Mouse (Mus musculus) midbrain, embryonic 13.5 days (tissue): ENCODE data around the gene Gm9844. TPM values are rescaled to one million over a fixed set of nuclear protein-coding genes. Genes with fewer than 3 reads are reported as not detected.
A peak's percentile ranks its signal among the peaks of the same experiment; 100 is the strongest.

ENCODE experiments used
- ATAC-seq: fragments of 200-750 bp; cut with Nextera tagmentation; 2 replicates; pipeline ENCODE4 v1.8.0; 2017; ENCODE audit warnings: mild to moderate bottlenecking, moderate TSS enrichment, moderate library complexity
- H3K27ac ChIP-seq: fragments of 300-500 bp; sonication (generic); 2 replicates; pipeline ENCODE4 v1.5.1; 2015; ENCODE audit warnings: inconsistent platforms, mild to moderate bottlenecking, moderate library complexity
- H3K27me3 ChIP-seq: fragments of 300-500 bp; sonication (generic); 2 replicates; pipeline ENCODE4 v1.6.1; 2015; ENCODE audit warnings: mild to moderate bottlenecking, inconsistent platforms
- H3K36me3 ChIP-seq: fragments of 300-500 bp; sonication (generic); 2 replicates; pipeline ENCODE4 v1.6.1; 2015; ENCODE audit warnings: mild to moderate bottlenecking, inconsistent platforms
- H3K4me1 ChIP-seq: fragments of 300-500 bp; sonication (generic); replicated peaks from 2 replicates; pipeline ENCODE4 v1.6.1; 2015; ENCODE audit warnings: inconsistent platforms
- H3K4me2 ChIP-seq: fragments of 300-500 bp; sonication (generic); replicated peaks from 2 replicates; pipeline ENCODE4 v1.6.1; 2015; ENCODE audit warnings: moderate library complexity, mild to moderate bottlenecking, inconsistent platforms
- H3K4me3 ChIP-seq: fragments of 300-500 bp; sonication (generic); replicated peaks from 2 replicates; pipeline ENCODE4 v1.5.1; 2015; ENCODE audit warnings: mild to moderate bottlenecking, inconsistent platforms
- H3K9ac ChIP-seq: fragments of 300-500 bp; sonication (generic); replicated peaks from 2 replicates; pipeline ENCODE4 v1.6.1; 2015; ENCODE audit warnings: mild to moderate bottlenecking, inconsistent platforms
- H3K9me3 ChIP-seq: fragments of 300-500 bp; sonication (generic); 2 replicates; pipeline ENCODE4 v1.6.1; 2016; ENCODE audit warnings: mild to moderate bottlenecking, inconsistent platforms
- WGBS: fragments of 180-500 bp; shearing (Covaris S2); methylation state at CpG from one replicate; pipeline ENCODE4 v1.1.7; 2015; 5-methylcytosine and 5-hydroxymethylcytosine counted together
- polyA plus RNA-seq: library from polyadenylated mRNA; unstranded; fragments of >200 nt; fragmentation: Nextera tagmentation; extraction: Ambion mirVana; gene quantifications from 2 replicates; pipeline ENCODE4 v1.2.1, GENCODE M21; 2015

Gm9844 gene
- polyA plus RNA-seq, 1 experiment from 2014 or later, result 28.4 TPM

DNA sequence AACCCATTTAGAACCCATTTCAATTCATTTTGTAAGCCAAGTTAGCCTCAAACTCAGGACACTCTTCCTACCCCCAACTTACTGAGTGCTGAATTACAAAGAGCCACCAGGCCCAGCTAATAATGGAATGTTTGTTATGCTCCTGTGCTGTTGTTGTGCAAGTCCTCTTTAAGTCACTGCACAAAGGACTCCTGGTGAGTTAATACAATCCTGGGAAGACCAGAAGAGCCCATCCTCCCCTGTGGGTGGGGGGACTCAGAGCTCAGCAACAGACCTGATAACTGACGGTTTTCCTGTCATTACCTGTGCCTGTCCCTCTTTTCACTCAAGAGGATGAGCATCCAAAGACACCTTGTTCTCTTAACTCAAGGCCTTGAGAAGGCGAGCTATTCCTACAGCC, 17.6 kb downstream of the Gm9844 start:
- Histone ChIP-seq H3K27ac (no peak overlapping the region), H3K27me3 (no peaks in the 10 kb centered on the region), H3K4me2 (no peak overlapping the region), H3K9me3 (no peaks in the 10 kb centered on the region), H3K4me3 (no peak overlapping the region), H3K9ac (no peak overlapping the region), H3K36me3 (no peaks in the 10 kb centered on the region), H3K4me1 (0 out of 2 replicates have a peak, but pooled peaks cover 3% of the 10 kb centered on the region)
- 11% methylated on average over 2 of the region's 2 CpGs for WGBS
- no peak for ATAC-seq

DNA sequence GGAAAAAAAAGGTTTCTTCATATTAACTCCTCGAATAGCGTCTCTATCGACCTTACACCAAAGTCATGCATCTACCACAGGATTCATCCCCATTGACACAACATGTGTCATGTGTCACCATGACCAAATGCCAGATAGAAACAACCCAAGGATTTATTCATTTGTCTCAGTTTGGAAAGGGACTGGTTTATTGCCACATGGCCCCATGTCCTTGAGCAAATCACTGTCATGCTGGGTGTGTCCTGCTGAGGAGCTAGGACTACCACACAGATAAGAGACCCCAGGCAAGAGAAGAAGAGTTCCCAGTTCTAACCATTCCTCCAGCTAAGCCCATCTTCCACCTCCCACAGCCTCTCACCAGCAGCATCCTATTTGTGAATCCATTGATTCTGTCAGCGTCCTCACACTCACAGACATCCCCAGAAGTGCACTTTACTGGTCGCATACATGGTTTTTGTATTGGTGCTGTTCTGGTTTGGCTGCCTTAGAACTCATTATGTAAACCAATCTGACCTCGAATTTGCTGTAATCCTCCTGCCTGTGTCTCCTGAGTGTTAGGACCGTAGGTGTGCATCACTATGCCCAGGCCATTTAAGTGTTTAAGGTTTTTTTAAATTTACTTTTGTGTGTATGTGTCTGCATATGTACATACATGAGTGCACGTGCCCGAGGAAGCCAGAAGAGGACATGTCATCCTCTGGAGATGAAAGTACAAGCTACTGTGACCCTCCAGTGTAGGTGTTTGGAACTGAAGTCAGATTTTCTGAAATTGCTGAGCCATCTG, 20.6 kb downstream of the Gm9844 start:
- Histone ChIP-seq H3K36me3 (peaks cover 20% of the 10 kb centered on the region), H3K9ac (no peak overlapping the region), H3K27me3 (no peaks in the 10 kb centered on the region), H3K27ac (no peak overlapping the region), H3K4me2 (no peak overlapping the region), H3K9me3 (no peaks in the 10 kb centered on the region), H3K4me1 (peaks cover 30% of the 10 kb centered on the region), H3K4me3 (no peak overlapping the region)
- no peak for ATAC-seq
- WGBS, result 95% methylated on average over 9 of the region's 9 CpGs

DNA sequence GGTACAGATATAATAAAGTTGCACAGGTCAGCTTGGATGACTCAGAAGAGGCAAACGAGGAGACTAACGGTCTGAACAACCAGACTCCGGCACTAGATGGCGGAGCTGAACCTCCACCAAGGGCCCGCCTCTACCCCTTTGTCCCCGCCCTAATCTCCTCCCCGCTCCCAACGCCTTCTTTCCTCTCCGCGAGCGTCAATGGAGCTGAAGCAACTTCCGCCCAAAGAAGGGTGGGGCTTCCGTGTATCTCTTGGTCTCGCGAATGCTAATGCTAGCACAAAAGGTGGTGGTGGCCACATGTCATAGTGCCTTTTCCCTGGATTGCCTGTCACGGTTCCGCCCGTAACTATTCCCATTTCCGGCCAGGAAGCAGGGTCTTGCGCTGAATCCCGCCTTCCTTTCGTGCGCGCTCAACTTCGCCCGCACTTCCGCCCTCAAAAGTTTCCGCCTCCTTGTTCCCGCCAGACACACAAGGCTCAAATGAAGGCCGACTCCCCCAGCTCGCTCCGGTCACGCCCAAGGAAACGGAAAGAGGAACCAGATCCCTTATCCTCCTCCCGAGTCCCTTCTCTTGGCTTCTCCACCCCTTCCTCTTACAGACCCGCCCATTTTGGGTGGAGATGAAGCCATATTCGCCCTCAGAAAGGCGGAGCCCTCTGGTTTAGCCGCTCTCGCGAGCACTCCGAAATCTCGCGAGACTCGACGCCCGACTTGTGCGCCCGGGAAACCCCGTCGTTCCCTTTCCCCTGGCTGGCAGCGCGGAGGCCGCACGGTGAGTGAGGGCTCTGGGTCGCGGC, 22.1 kb downstream of the Gm9844 start, which contains the start of gene Rps19:
Gene Rps19, plus strand, starts transcription at position 476 of the 797 bp plus-strand sequence.
- no peaks in the 10 kb centered on the region for H3K9me3 ChIP-seq
- peak within 1 kb of the TSS; percentile 97 for H3K4me3 ChIP-seq
- peak within 1 kb of the TSS; percentile 100 for H3K9ac ChIP-seq
- peak within 1 kb of the TSS; percentile 92 for H3K4me2 ChIP-seq
- H3K27me3 ChIP-seq, result no peaks in the 10 kb centered on the region
- peak; percentile 94 for ATAC-seq
- peaks cover 35% of the 10 kb centered on the region for H3K36me3 ChIP-seq
- H3K27ac ChIP-seq, result peak within 1 kb of the TSS; percentile 82
- under 1% methylated on average over 55 of the region's 57 CpGs for WGBS
- H3K4me1 ChIP-seq, result peaks cover 33% of the 10 kb centered on the region

DNA sequence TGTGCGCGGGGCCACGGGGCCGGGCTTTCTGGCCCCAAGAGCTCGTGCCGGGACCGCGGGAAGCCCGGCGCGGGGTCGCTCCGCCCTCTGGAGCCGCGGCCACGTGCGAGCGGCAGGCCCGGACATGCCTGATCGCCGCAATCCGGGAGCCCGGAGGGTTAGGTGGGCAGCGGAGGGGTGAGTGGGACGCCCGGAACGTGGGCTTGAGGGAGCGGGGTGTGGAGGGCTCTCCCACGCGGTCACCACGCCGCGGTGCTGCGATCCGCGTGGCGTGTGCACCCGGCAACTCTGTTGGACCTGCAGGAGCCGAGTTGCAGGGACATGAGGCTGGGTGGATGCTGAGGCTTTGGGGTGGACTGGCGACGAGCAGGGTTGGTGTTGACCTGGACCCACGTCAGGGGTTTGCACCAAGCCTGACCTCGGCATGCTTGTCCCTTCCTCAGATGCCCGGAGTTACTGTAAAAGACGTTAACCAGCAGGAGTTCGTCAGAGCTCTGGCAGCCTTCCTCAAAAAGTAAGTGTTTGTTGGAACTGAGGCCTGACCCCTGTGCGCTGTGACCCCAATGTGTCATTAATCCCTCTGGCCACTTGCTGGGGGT, 22.8 kb downstream of the Gm9844 start:
- peaks cover 42% of the 10 kb centered on the region for H3K36me3 ChIP-seq
- peak overlapping the region; percentile 97 for H3K4me3 ChIP-seq
- no peak; the same call in 1 of the 2 replicates for ATAC-seq
- no peaks in the 10 kb centered on the region for H3K9me3 ChIP-seq
- under 1% methylated on average over 47 of the region's 47 CpGs for WGBS
- peak overlapping the region; percentile 92 for H3K4me2 ChIP-seq
- H3K9ac ChIP-seq, result peak overlapping the region; percentile 100
- H3K27me3 ChIP-seq, result no peaks in the 10 kb centered on the region
- H3K27ac ChIP-seq, result peak overlapping the region; percentile 82
- H3K4me1 ChIP-seq, result peaks cover 31% of the 10 kb centered on the region

DNA sequence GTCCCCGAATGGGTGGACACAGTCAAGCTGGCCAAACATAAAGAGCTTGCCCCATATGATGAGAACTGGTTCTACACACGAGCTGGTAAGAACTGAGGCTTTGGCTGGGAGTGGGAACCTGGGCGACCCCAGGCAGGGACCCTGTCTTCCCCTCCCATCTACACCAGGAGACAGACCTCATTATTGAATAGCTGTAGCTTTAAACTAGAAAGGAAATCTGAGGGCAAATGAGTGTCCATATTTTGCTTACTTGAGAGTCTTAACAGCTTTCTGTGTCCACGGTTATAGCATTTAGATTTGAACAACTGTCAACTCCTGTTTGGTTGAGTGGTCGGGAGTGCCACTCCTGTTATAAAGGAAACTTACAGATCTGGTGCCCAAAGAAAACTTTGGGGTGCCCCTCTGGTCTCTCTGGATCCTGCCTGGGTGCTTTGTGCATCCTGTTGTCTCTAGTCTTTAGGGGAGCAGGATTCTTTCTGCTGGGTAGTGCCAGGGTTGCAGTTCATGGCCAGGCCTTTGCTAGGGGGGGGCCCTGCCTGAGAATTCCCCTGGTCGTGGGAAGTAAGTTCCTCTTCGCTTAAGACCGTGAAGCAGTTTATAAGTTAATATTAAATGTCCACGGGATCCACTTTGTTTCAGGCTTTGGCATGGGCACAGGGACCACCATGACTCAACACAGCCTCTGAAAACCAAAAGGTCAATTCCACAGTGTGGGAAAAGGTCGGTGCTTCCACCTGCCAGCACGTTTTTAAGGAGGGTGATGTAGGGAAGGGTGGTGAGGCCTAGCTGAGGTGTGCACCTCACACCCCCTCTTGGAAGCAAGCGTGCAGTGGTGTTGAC, 23.7 kb downstream of the Gm9844 start:
- peak overlapping the region; percentile 97 for H3K4me3 ChIP-seq
- H3K27ac ChIP-seq, result no peak overlapping the region
- no peaks in the 10 kb centered on the region for H3K27me3 ChIP-seq
- no peak for ATAC-seq
- H3K4me1 ChIP-seq, result peaks cover 31% of the 10 kb centered on the region
- H3K4me2 ChIP-seq, result peak overlapping the region; percentile 92
- WGBS, result 52% methylated on average over 12 of the region's 12 CpGs
- H3K9me3 ChIP-seq, result no peaks in the 10 kb centered on the region
- peaks cover 48% of the 10 kb centered on the region for H3K36me3 ChIP-seq
- H3K9ac ChIP-seq, result peak overlapping the region; percentile 100

DNA sequence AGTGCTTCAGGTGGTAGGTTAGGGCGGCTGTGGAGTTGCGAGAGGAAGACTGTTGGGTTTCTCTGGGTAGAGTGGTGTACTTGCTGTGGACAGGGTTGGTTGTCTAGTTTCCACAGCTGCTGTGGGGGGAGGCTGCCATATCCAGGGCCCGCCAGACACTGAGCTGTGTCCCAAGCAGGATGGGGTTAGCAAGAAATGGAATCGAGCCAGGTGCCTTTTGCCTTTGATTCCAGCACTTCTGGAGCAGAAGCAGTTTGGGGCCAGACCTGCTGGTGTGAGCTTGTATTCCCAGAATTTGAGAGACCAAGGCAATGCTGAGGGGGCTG, 24.3 kb downstream of the Gm9844 start:
- H3K4me2 ChIP-seq, result peak overlapping the region; percentile 92
- peaks cover 31% of the 10 kb centered on the region for H3K4me1 ChIP-seq
- no peak for ATAC-seq
- H3K27ac ChIP-seq, result no peak overlapping the region
- peak overlapping the region; percentile 100 for H3K9ac ChIP-seq
- H3K9me3 ChIP-seq, result no peaks in the 10 kb centered on the region
- no peaks in the 10 kb centered on the region for H3K27me3 ChIP-seq
- WGBS, result 79% methylated on average over 4 of the region's 4 CpGs
- H3K4me3 ChIP-seq, result peak overlapping the region; percentile 97
- H3K36me3 ChIP-seq, result peaks cover 52% of the 10 kb centered on the region

DNA sequence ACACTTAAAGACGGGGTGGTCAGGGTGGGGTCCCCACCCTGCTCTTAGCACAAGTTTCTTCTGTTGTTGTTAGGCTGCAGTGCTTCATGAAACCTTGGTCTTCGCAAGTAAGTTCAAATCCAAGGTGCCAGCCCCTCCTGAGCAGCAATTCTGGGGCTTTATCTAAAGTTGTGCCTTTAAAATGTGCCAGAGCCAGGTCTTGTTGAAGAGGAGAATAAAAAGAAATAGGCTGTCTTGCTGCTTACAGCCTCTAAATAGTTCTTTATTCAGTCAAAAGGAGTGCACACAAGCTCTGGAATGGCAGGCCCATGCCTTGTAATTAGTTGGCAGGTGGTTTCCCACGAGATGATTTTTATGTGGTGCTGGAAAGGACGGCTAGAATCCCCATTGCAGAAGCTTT, 25.1 kb downstream of the Gm9844 start:
- H3K4me1 ChIP-seq, result peaks cover 31% of the 10 kb centered on the region
- H3K36me3 ChIP-seq, result peaks cover 54% of the 10 kb centered on the region
- H3K27me3 ChIP-seq, result no peaks in the 10 kb centered on the region
- no peak overlapping the region for H3K4me3 ChIP-seq
- H3K9ac ChIP-seq, result peak overlapping the region; percentile 100
- no peak overlapping the region for H3K27ac ChIP-seq
- H3K9me3 ChIP-seq, result no peaks in the 10 kb centered on the region
- no peak overlapping the region for H3K4me2 ChIP-seq
- ATAC-seq, result no peak
- WGBS, result 85% methylated on average over 4 of the region's 4 CpGs

DNA sequence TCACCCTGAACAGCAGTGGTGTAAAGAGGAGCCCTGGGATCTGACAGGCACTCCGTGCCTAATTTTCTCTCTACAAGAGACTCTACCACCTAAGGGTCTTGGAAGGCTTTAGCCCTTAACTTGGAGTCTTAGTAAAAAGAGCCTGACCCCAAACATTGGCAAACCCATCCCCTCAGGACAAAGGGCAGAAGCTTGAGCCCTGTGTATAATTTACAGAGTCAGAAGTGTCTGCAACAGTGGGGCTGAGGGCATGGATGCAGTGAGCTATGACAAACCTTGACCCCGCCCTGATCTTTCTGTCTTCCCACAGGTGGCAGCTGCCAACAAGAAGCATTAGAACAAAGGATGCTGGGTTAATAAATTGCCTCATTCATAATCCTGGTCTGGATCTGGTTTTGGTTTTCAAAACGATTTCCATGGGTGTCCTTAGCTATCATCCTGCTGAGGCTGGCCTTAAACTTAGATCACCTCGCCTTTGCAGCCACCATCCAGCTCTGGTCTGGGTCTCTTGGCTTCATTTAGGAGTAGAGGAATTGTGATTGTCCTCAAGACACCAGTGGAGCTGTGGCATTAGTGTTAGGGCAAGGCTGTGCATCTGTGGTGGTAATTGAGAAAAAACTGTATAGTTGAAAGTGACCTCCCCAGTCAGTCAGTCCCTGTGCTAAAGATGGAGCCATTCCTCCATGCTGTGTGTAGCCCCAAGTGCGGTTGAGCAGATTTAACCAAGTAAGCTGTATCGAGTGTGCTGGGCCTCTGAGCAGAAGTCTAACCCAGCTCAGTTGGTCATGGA, 27.6 kb downstream of the Gm9844 start:
- no peak overlapping the region for H3K9ac ChIP-seq
- no peak overlapping the region for H3K4me3 ChIP-seq
- 0 out of 2 replicates have a peak, but pooled peaks have one; percentile 5 for ATAC-seq
- no peak overlapping the region for H3K4me2 ChIP-seq
- no peaks in the 10 kb centered on the region for H3K9me3 ChIP-seq
- no peaks in the 10 kb centered on the region for H3K27me3 ChIP-seq
- 77% methylated on average over 6 of the region's 6 CpGs for WGBS
- peaks cover 54% of the 10 kb centered on the region for H3K36me3 ChIP-seq
- H3K4me1 ChIP-seq, result peaks cover 31% of the 10 kb centered on the region
- peak overlapping the region; percentile 21; the same call in 1 of the 2 replicates for H3K27ac ChIP-seq

DNA sequence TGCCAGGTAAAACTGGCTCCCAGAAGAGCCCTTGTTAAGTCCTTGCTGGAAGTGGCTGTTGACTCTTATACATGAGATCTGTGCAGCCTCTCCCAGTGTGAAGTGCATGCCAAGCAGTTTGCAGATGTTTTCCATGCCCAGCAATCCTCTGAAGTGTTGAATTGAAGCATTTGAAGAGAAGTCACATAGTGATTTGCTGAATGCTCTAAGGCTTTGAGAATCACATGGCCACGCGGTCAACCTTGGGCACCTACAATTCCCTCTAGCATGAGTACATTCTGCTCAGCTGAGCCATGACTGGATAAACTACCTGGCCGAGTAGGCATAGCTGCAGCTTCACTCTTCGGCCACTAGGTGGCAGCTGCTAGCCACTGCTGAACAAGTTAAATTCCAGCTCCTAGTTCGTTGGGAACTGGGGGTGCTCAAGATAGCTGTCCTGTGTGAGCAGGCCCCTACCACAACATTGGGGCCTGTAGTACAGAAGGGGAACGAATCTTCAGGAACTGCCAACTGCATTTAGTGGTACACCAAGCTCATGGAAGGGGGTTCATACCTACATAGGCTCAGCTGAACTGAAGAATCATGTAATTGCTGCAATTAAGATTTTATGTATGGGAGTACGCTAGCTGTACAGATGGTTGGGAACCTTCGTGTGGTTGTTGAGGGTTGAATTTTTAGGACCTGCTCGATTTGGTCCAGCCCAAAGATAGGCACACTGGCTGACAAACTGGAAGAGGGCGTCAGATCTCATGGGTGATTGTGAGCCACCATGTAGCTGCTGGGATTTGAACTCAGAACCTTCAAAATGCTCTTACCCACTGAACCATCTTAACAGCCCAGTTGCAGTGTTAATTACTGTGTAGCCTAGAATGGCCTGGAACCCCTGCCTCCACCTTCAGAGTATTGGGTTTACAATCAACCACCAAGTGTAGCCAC, 28.5 kb downstream of the Gm9844 start:
- WGBS, result 33% methylated on average over 10 of the region's 10 CpGs
- Histone ChIP-seq H3K27ac (0 out of 2 replicates have a peak overlapping the region, but pooled peaks have one; percentile 21), H3K9ac (no peak overlapping the region), H3K27me3 (no peaks in the 10 kb centered on the region), H3K4me3 (no peak overlapping the region), H3K4me2 (no peak overlapping the region), H3K9me3 (no peaks in the 10 kb centered on the region), H3K36me3 (peaks cover 54% of the 10 kb centered on the region), H3K4me1 (peaks cover 24% of the 10 kb centered on the region)
- peak; percentile 66 for ATAC-seq
